Mouse (Mus musculus): Measurements from ENCODE around the gene Ctnnb1. TPM values are rescaled to one million over a fixed set of nuclear protein-coding genes. Genes with fewer than 3 reads are reported as not detected.
A peak's percentile ranks its signal among the peaks of the same experiment; 100 is the strongest.
"Not testable (repeated sequence)": the region's sequence is repeated elsewhere in the genome, so short reads cannot be mapped to it uniquely, and the experiment has no call there.

The Ctnnb1 gene
- total and polyA plus RNA-seq, 2 experiments from 2014 or later: 287 to 986 TPM

DNA sequence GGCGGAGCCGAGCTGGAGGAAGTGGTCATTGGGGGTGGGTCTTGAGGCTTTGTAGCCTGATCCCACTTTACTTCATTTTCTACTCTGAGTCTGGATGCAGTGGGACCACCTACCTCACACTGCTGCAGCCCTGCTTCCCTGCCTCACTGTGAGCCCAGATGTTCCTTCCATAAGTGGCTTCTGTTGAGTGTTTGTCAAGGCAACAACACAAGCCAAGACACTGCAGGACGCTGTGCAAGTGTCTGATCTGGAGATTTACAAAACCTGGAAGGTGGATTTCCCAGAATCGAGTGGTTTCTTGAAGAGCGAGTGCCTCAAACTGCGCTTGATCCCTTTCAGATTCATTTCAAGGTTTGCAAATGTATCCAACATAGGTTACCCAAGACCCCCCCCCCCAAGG, 20.6 kb upstream of the Ctnnb1 start:
- no peaks in the 10 kb centered on the region for H3K4me1 ChIP-seq (ENCODE audit: insufficient read depth, low read length)
- no peak overlapping the region for H3K4me2 ChIP-seq (ENCODE audit: low read depth, low read length)
- no peak for TF ChIP-seq CTCF (IDR thresholded peaks at IDR 0.05; ENCODE audit: low read depth)
- no peak overlapping the region for H3K4me3 ChIP-seq (ENCODE audit: low read length)
- DNase-seq (ENCODE audit: low spot score): peak; percentile 35
- H3K27me3 ChIP-seq (ENCODE audit: insufficient read depth, low read length): no peaks in the 10 kb centered on the region
- H3K36me3 ChIP-seq (ENCODE audit: insufficient read depth, low read length): no peaks in the 10 kb centered on the region
- no peak for ATAC-seq
- H3K27ac ChIP-seq: no peak overlapping the region
- WGBS: 77% methylated on average over 6 of the region's 6 CpGs
- no peaks in the 10 kb centered on the region for H3K9me3 ChIP-seq (ENCODE audit: low read length)
- no peak overlapping the region for H3K9ac ChIP-seq (replicated peaks; ENCODE audit: low read length)

DNA sequence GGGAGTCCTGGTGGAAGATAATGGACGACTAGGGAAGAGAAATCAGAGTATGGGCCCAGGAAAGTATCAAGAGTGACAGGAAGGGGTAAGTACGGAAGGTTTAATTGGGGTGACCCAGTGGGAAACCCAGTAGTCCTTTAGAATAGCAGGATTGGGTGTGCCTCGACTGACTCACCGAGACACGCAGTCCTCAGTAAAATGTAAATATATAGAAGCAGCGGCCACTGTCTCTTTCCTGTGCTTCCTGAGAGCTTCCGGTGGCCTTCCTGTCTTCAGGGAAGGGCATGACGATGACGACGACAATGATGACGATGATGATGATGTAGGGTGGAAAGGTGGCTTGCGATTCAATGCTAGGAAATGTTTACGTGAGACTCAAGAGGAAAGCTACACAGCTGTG, 15.9 kb upstream of the Ctnnb1 start:
- ATAC-seq (no peak), DNase-seq (ENCODE audit: low spot score) (no peak)
- no peak overlapping the region for H3K9ac ChIP-seq (replicated peaks; ENCODE audit: low read length)
- H3K4me3 ChIP-seq (ENCODE audit: low read length): no peak overlapping the region
- no peak overlapping the region for H3K27ac ChIP-seq
- no peaks in the 10 kb centered on the region for H3K36me3 ChIP-seq (ENCODE audit: insufficient read depth, low read length)
- H3K4me1 ChIP-seq (ENCODE audit: insufficient read depth, low read length): no peaks in the 10 kb centered on the region
- no peak overlapping the region for H3K4me2 ChIP-seq (ENCODE audit: low read depth, low read length)
- no peak for TF ChIP-seq CTCF (IDR thresholded peaks at IDR 0.05; ENCODE audit: low read depth)
- WGBS: 88% methylated on average over 13 of the region's 13 CpGs
- no peaks in the 10 kb centered on the region for H3K9me3 ChIP-seq (ENCODE audit: low read length)
- no peaks in the 10 kb centered on the region for H3K27me3 ChIP-seq (ENCODE audit: insufficient read depth, low read length)

GRCm38 (mm10) chr9:120914429-120914828, 14.6 kb upstream of the Ctnnb1 start:
- Histone ChIP-seq H3K4me3 (ENCODE audit: low read length) (no peak overlapping the region), H3K9me3 (ENCODE audit: low read length) (no peaks in the 10 kb centered on the region), H3K4me2 (ENCODE audit: low read depth, low read length) (no peak overlapping the region)

GRCm38 (mm10) chr9:120914877-120915459, 14.0 kb upstream of the Ctnnb1 start:
- 85% methylated on average over 14 of the region's 14 CpGs for WGBS
- no peak for DNase-seq (ENCODE audit: low spot score)

More at GRCm38 (mm10) chr9:120914429-120914828, 14.6 kb upstream of the Ctnnb1 start:
- no peaks in the 10 kb centered on the region for H3K36me3 ChIP-seq (ENCODE audit: insufficient read depth, low read length)
- WGBS: 94% methylated on average over 4 of the region's 4 CpGs
- ATAC-seq (no peak), DNase-seq (ENCODE audit: low spot score) (no peak)
- H3K27ac ChIP-seq: no peak overlapping the region
- no peak overlapping the region for H3K9ac ChIP-seq (replicated peaks; ENCODE audit: low read length)
- no peaks in the 10 kb centered on the region for H3K4me1 ChIP-seq (ENCODE audit: insufficient read depth, low read length)
- H3K27me3 ChIP-seq (ENCODE audit: insufficient read depth, low read length): no peaks in the 10 kb centered on the region
- no peak for TF ChIP-seq CTCF (IDR thresholded peaks at IDR 0.05; ENCODE audit: low read depth)

DNA sequence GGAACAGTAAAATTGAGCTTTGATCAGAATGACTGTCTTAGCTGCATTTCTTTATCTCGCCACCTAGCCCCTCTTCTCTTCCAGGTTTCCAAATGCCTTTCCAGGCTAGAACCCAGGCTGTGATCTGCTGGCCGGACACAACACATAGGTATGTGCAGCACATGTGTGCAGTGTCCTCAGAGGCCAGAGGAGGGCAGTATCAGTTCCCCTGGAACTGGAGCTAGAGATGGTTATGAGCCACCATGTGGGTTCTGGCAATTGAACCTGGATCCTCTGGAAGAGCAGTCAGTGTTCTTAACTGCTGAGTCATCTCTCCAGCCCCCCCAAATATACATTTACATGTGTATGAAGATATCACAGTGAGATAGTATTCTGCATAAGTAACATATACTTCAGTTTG, 11.4 kb upstream of the Ctnnb1 start:
- WGBS: 93% methylated on average over 2 of the region's 2 CpGs
- H3K4me3 ChIP-seq (ENCODE audit: low read length); H3K36me3 ChIP-seq (ENCODE audit: insufficient read depth, low read length); H3K9ac ChIP-seq (replicated peaks; ENCODE audit: low read length); H3K9me3 ChIP-seq (ENCODE audit: low read length); DNase-seq (ENCODE audit: low spot score); H3K27me3 ChIP-seq (ENCODE audit: insufficient read depth, low read length); ATAC-seq; H3K4me1 ChIP-seq (ENCODE audit: insufficient read depth, low read length); H3K27ac ChIP-seq; H3K4me2 ChIP-seq (ENCODE audit: low read depth, low read length): not testable (repeated sequence)

More at GRCm38 (mm10) chr9:120914877-120915459, 14.0 kb upstream of the Ctnnb1 start:
- no peak overlapping the region for H3K4me3 ChIP-seq (ENCODE audit: low read length)
- ATAC-seq: no peak
- H3K27me3 ChIP-seq (ENCODE audit: insufficient read depth, low read length): no peaks in the 10 kb centered on the region
- H3K9ac ChIP-seq (replicated peaks; ENCODE audit: low read length): no peak overlapping the region
- no peak overlapping the region for H3K4me2 ChIP-seq (ENCODE audit: low read depth, low read length)
- TF ChIP-seq CTCF (IDR thresholded peaks at IDR 0.05; ENCODE audit: low read depth): no peak; the same call in 1 of the 2 replicates
- H3K27ac ChIP-seq: no peak overlapping the region
- H3K4me1 ChIP-seq (ENCODE audit: insufficient read depth, low read length): no peaks in the 10 kb centered on the region
- no peaks in the 10 kb centered on the region for H3K36me3 ChIP-seq (ENCODE audit: insufficient read depth, low read length)
- H3K9me3 ChIP-seq (ENCODE audit: low read length): no peaks in the 10 kb centered on the region

- ATAC-seq: no peak
- Histone ChIP-seq H3K4me2 (ENCODE audit: low read depth, low read length) (no peak overlapping the region), H3K27me3 (ENCODE audit: insufficient read depth, low read length) (no peaks in the 10 kb centered on the region), H3K4me3 (ENCODE audit: low read length) (no peak overlapping the region), H3K9me3 (ENCODE audit: low read length) (no peaks in the 10 kb centered on the region), H3K27ac (no peak overlapping the region), H3K36me3 (ENCODE audit: insufficient read depth, low read length) (no peaks in the 10 kb centered on the region), H3K4me1 (ENCODE audit: insufficient read depth, low read length) (no peaks in the 10 kb centered on the region), H3K9ac (replicated peaks; ENCODE audit: low read length) (no peak overlapping the region)
- DNase-seq (ENCODE audit: low spot score): no peak
- 77% methylated on average over 5 of the region's 5 CpGs for WGBS
- no peak for TF ChIP-seq CTCF (IDR thresholded peaks at IDR 0.05; ENCODE audit: low read depth)
These were observed 10.8 kb upstream of the Ctnnb1 start for GRCm38 (mm10) chr9:120918211-120918610.

GRCm38 (mm10) chr9:120918642-120919041, 10.4 kb upstream of the Ctnnb1 start:
- DNase-seq (ENCODE audit: low spot score): peak; percentile 30
- Histone ChIP-seq H3K9ac (replicated peaks; ENCODE audit: low read length) (no peak overlapping the region), H3K36me3 (ENCODE audit: insufficient read depth, low read length) (no peaks in the 10 kb centered on the region), H3K9me3 (ENCODE audit: low read length) (no peaks in the 10 kb centered on the region), H3K4me1 (ENCODE audit: insufficient read depth, low read length) (no peaks in the 10 kb centered on the region), H3K27me3 (ENCODE audit: insufficient read depth, low read length) (no peaks in the 10 kb centered on the region), H3K4me3 (ENCODE audit: low read length) (no peak overlapping the region), H3K4me2 (ENCODE audit: low read depth, low read length) (no peak overlapping the region), H3K27ac (no peak overlapping the region)
- no peak for ATAC-seq
- TF ChIP-seq CTCF (IDR thresholded peaks at IDR 0.05; ENCODE audit: low read depth): no peak
- 35% methylated on average over 6 of the region's 6 CpGs for WGBS

All from hindbrain, postnatal 0 days (tissue).